Mouse (Mus musculus) ES-Bruce4 (cell line): ENCODE data around the gene Tmem106c.

ENCODE experiments used
- CTCF ChIP-seq: IDR thresholded peaks from one replicate; pipeline ENCODE4 v1.8.1; 2011; ENCODE audit warnings: low read depth, low read length
- EP300 ChIP-seq: IDR thresholded peaks from 2 replicates; pipeline ENCODE4 v1.6.1; 2011; ENCODE audit warnings: low read depth, low read length; ENCODE audit not compliant: insufficient read depth

- TF ChIP-seq CTCF (no peak), EP300 (no peak)
These were observed 25.5 kb downstream of the Tmem106c start for GRCm38 (mm10) chr15:97989544-97989943.
